Mouse (Mus musculus) T-cell, adult 66 days (primary cell): Measurements from ENCODE around the gene Il2. TPM values are rescaled to one million over a fixed set of nuclear protein-coding genes. Genes with fewer than 3 reads are reported as not detected.

ENCODE experiments used
- total RNA-seq, 2 experiments: library from RNA; stranded (reverse); gene quantifications; 3 replicates in 1 of 2; 4 replicates in 1 of 2; pipeline ENCODE4 v1.2.4; 2023

The Il2 gene
- under 1 TPM in 1 of 2 experiments, not detected in 1; 0.65 TPM for total RNA-seq

DNA sequence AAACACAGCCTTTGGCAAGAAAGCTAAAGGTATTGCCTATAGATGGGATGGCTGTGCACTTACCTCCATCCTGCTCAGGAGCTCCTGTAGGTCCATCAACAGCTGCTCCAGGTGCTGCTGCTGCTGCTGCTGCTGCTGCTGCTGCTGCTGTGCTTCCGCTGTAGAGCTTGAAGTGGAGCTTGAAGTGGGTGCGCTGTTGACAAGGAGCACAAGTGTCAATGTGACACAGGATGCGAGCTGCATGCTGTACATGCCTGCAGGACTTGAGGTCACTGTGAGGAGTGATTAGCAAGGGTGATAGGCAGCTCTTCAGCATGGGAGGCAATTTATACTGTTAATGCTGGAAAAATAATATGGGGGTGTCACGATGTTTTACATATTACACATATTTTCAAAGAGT lies at the start of gene Il2:
Gene Il2 (minus strand): TSS at position 305 of the 400 bp plus-strand sequence.

Other genes starting within 250 kb of the Il2 start
- not detected for gene Adad1, start 62.4 kb downstream of the Il2 start, total RNA-seq
- gene Il21, start 106.7 kb upstream of the Il2 start, total RNA-seq = 1 to 10 TPM in 1 of 2 experiments, under 1 TPM in 1; 0.79 to 1.9 TPM
- 1 to 10 TPM; 2.1 to 2.6 TPM for gene Bbs12, start 186.6 kb upstream of the Il2 start, total RNA-seq
- under 1 TPM; 0.18 to 0.52 TPM for gene Cetn4, start 186.7 kb upstream of the Il2 start, total RNA-seq
- 1 to 10 TPM in 1 of 2 experiments, under 1 TPM in 1; 0.35 to 1.2 TPM for gene Fgf2, start 222.4 kb upstream of the Il2 start, total RNA-seq